Mouse (Mus musculus) testis, adult 2 months (tissue): ENCODE measurements around the gene Pxk.

ENCODE experiments used
- CTCF ChIP-seq: fragments of 200-500 bp; IDR thresholded peaks from 2 replicates; pipeline ENCODE4 v1.5.1; 2012; ENCODE audit warnings: low read depth, mild to moderate bottlenecking, inconsistent platforms, low read length, moderate library complexity; ENCODE audit not compliant: control insufficient read depth, insufficient read depth, insufficient replicate concordance
- POLR2A ChIP-seq: fragments of 200-500 bp; IDR thresholded peaks from 2 replicates; pipeline ENCODE4 v1.6.1; 2012; ENCODE audit warnings: low read depth, mild to moderate bottlenecking, inconsistent platforms, low read length, moderate library complexity; ENCODE audit not compliant: control insufficient read depth

DNA sequence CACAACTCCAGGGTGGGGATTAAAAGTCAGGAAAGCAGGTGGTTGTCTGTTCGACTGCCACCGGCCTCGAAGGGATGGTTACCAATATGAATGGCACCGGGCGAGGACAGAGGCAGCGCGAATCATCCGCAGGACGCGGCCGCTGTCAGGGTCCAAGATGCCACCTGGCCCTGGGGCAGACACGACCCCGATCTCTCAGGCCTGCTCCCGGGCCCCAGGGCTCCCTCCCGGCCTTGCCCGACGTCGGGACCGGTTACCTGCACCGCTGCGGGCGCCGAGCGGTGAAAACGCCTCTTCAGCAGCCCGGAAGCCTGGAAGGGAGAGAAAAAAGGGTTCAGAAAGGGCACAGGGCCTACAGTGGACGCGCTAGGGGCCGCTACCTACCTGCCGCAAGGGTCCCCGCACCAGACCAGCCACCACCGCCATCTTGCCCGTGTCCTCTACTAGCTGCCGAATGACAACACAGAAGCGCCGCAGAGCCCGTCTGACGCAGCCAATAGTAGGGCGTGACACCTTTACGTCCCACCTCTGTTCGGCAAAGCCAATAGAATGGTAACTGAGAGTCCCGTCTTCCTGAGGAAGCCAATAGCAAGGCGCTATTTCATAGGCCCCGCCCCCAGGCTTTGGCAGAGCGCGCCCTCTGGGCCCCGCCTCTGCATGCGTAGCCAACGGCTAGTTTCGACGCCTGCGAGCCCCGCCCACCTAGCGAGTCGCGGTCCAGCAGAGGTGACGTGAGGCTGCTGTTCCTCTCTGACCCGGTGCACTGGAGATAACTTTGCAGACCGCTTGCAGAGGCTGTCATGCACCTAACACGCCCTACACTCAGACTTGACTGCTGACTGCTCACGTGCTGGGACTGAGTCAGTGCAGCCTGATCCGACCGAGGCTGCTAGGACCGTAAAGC lies 74.7 kb downstream of the Pxk start, which contains the start of gene Pdhb:
- TF ChIP-seq CTCF = no peak; the same call in 1 of the 2 replicates
- TF ChIP-seq POLR2A = peak; percentile 89
